ENCODE assay signal across 19 mouse cellular contexts in genomic region chr10:13943706-13944105, GRCm38 (mm10). TPM values are rescaled to one million over a fixed set of nuclear protein-coding genes. Genes with fewer than 3 reads are reported as not detected.
DNase-seq lines count a peak whose midpoint lies in the region; ATAC-seq and TF ChIP-seq lines count a peak whose summit lies in the region.
"Had no signal": no experiment of that assay in that cellular context is flagged by ENCODE, and none has a peak within 500 bp of the region (broad histone marks: within the 10 kb centered on the region; RNA-seq: fewer than 3 reads in every experiment).

No protein-coding gene starts in this region.

- no peak overlapping the region for H3K27ac ChIP-seq in kidney, postnatal 0 days
- H3K27ac ChIP-seq in kidney, embryonic 14.5 days (ENCODE audit: low read depth, low read length), result no peak overlapping the region
- H3K27ac ChIP-seq: embryonic facial prominence, embryonic 15.5 days; liver, embryonic 12.5 days; midbrain, embryonic 15.5 days; stomach, postnatal 0 days had no signal

- no peak for ATAC-seq in kidney, postnatal 0 days (replicated peaks; ENCODE audit: low FRiP score, low read depth)
- ATAC-seq in kidney, embryonic 14.5 days (ENCODE audit: low FRiP score, low TSS enrichment), result no peak
- no peak for ATAC-seq in monocyte, adult 5-6 weeks (replicated peaks; ENCODE audit: insufficient number of reproducible peaks, low FRiP score, low TSS enrichment, poor library complexity, severe bottlenecking)
- ATAC-seq: CD4-positive, CD25-positive, alpha-beta regulatory T cell, adult 4 months; liver, embryonic 12.5 days; midbrain, embryonic 15.5 days had no signal

- H3K36me3 ChIP-seq in kidney, postnatal 0 days (ENCODE audit: insufficient read depth, low read length), result no peaks in the 10 kb centered on the region
- no peaks in the 10 kb centered on the region for H3K36me3 ChIP-seq in kidney, embryonic 14.5 days (ENCODE audit: control insufficient read depth, insufficient read depth, low read length)
- H3K36me3 ChIP-seq: embryonic facial prominence, embryonic 15.5 days; liver, embryonic 12.5 days; midbrain, embryonic 15.5 days had no signal

- no peak overlapping the region for H3K4me2 ChIP-seq in kidney, postnatal 0 days (ENCODE audit: low read length)
- H3K4me2 ChIP-seq in kidney, embryonic 14.5 days (replicated peaks; ENCODE audit: low read depth, low read length), result no peak overlapping the region
- H3K4me2 ChIP-seq: embryonic facial prominence, embryonic 15.5 days; liver, embryonic 12.5 days; midbrain, embryonic 15.5 days had no signal

- no peaks in the 10 kb centered on the region for H3K9me3 ChIP-seq in kidney, postnatal 0 days (replicated peaks; ENCODE audit: low read length)
- H3K9me3 ChIP-seq in kidney, embryonic 14.5 days (ENCODE audit: control insufficient read depth, low read length), result no peaks in the 10 kb centered on the region
- H3K9me3 ChIP-seq: embryonic facial prominence, embryonic 15.5 days; liver, embryonic 12.5 days; midbrain, embryonic 15.5 days had no signal

- no peaks in the 10 kb centered on the region for H3K4me1 ChIP-seq in kidney, postnatal 0 days (replicated peaks; ENCODE audit: insufficient read depth, low read length)
- peaks cover 2% of the 10 kb centered on the region; the same call in 1 of the 2 replicates for H3K4me1 ChIP-seq in kidney, embryonic 14.5 days (ENCODE audit: control insufficient read depth, insufficient read depth, low read length)
- H3K4me1 ChIP-seq: embryonic facial prominence, embryonic 15.5 days; liver, embryonic 12.5 days; midbrain, embryonic 15.5 days had no signal

- no peaks in the 10 kb centered on the region for H3K27me3 ChIP-seq in kidney, postnatal 0 days (ENCODE audit: insufficient read depth, low read length)
- H3K27me3 ChIP-seq in kidney, embryonic 14.5 days (ENCODE audit: control insufficient read depth, insufficient read depth, low read length), result no peaks in the 10 kb centered on the region
- H3K27me3 ChIP-seq: embryonic facial prominence, embryonic 15.5 days; liver, embryonic 12.5 days; midbrain, embryonic 15.5 days had no signal

- TF ChIP-seq CTCF in kidney, postnatal 0 days (IDR thresholded peaks at IDR 0.05; ENCODE audit: low read depth), result no peak

- WGBS in kidney, postnatal 0 days, result 22% methylated on average over 3 of the region's 3 CpGs
- WGBS in kidney, embryonic 14.5 days, result 24% methylated on average over 3 of the region's 3 CpGs

- DNase-seq in kidney, postnatal 0 days (ENCODE audit: low spot score), result peak; percentile 61
- DNase-seq in MN1 (ENCODE audit: low spot score), result peak; percentile 68
- peak; percentile 5 to 18 for DNase-seq in kidney, postnatal 4 days
- DNase-seq in lung, postnatal 4 days, result peak; percentile 8 to 47
- DNase-seq in heart, adult 8-10 months (ENCODE audit: low spot score), result no peak
- DNase-seq: adrenal gland, adult 2 months; cerebellum, adult 11 months; cerebellum, postnatal 25 days; gastrocnemius, postnatal 10 days; spleen, adult 18-20 months; thymus, postnatal 14 days had no signal

- H3K4me3 ChIP-seq in kidney, postnatal 0 days (replicated peaks; ENCODE audit: low read depth, low read length), result no peak overlapping the region
- H3K4me3 ChIP-seq in kidney, embryonic 14.5 days (ENCODE audit: low read length), result no peak overlapping the region
- H3K4me3 ChIP-seq: embryonic facial prominence, embryonic 15.5 days; liver, embryonic 12.5 days; midbrain, embryonic 15.5 days had no signal

- no peak overlapping the region for H3K9ac ChIP-seq in kidney, postnatal 0 days (ENCODE audit: low read depth, low read length)
- H3K9ac ChIP-seq in kidney, embryonic 14.5 days (ENCODE audit: low read depth, low read length), result no peak overlapping the region
- H3K9ac ChIP-seq: embryonic facial prominence, embryonic 15.5 days; liver, embryonic 12.5 days; midbrain, embryonic 15.5 days had no signal

RNA-seq across cellular contexts. Expression of gene Hivep2, which starts 22.2 kb away (rescaled TPM):
- 3.4 and 4.2 TPM in 2 replicates for polyA plus RNA-seq in kidney, postnatal 0 days (2015; fragmentation: Nextera tagmentation; extraction: Ambion mirVana)
- polyA plus RNA-seq in kidney, embryonic 14.5 days (2014; fragmentation: Nextera tagmentation; extraction: Ambion mirVana), result 6.1 and 7.9 TPM in 2 replicates
- 19.2 to 42.6 TPM (median 26.5 TPM) in 3 replicates for total RNA-seq in monocyte, adult 5-6 weeks (2017)
- total RNA-seq in heart, adult 8-10 months (2022), result 10 to 100 TPM; 20.4 to 25.8 (median 22.1) TPM
- total RNA-seq: MEL had no signal
